Mouse (Mus musculus): ENCODE results near the gene Ltbp3. TPM values are rescaled to one million over a fixed set of nuclear protein-coding genes. Genes with fewer than 3 reads are reported as not detected.
A peak's percentile ranks its signal among the peaks of the same experiment; 100 is the strongest.

The Ltbp3 gene
- total and polyA plus RNA-seq, 3 experiments: 0.13 to 0.22 TPM; not detected in 1

DNA sequence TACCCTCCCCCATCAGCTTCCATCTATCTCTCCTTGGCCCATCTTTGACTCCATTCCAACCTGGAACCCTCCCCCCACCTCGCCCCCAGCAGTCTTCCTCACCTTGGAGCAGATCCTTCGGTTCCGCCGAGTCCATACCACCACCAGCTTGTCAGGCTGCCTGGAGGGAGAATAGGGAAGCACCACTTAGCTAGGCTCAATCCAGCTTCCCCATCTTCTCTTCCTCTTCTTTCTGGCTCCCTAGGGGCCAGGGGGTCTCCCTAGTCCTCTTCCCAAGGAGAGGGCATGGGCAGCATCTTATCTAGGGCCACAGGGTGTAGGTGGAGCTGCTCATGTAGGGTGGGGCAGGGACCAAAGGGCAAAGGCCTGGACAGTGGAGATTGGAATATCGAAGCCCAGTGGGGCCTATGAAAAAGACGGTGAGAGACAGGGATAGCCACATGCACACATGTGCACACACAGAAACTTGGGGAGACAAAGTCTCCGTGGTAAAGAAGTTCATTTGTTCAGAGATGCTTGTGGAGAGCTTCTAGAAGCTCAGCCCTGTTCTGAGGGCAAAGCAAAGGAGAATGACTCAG is 17.8 kb upstream of the Ltbp3 start:
- Histone ChIP-seq H3K36me3 (replicated peaks) (peaks cover 66% of the 10 kb centered on the region), H3K4me1 (ENCODE audit: insufficient read depth, low read depth, low read length) (peaks cover 77% of the 10 kb centered on the region), H3K27me3 (ENCODE audit: insufficient read depth, low read length) (no peaks in the 10 kb centered on the region), H3K9me3 (replicated peaks) (no peaks in the 10 kb centered on the region), H3K4me3 (ENCODE audit: low read depth, low read length) (peak overlapping the region; percentile 7; the same call in 1 of the 2 replicates)
- DNase-seq (ENCODE audit: low spot score) (no peak), ATAC-seq (ENCODE audit: extremely low read depth, insufficient number of reproducible peaks, low FRiP score, poor library complexity, severe bottlenecking) (no peak)
- no peak for TF ChIP-seq GATA1 (IDR thresholded peaks at IDR 0.05; ENCODE audit: borderline replicate concordance, low read length)
- TF ChIP-seq GATA2 (IDR thresholded peaks at IDR 0.05; ENCODE audit: borderline replicate concordance, low read depth, low read length): no peak
- no peak for TF ChIP-seq TAL1 (conservative IDR thresholded peaks at IDR 0.05; ENCODE audit: low read depth, low read length)
- TF ChIP-seq CTCF (IDR thresholded peaks at IDR 0.05; ENCODE audit: low read depth, low read length): no peak
- TF ChIP-seq POLR2AphosphoS5 (IDR thresholded peaks at IDR 0.05; ENCODE audit: insufficient replicate concordance, low read depth, low read length): no peak

GRCm38 (mm10) chr19:5723934-5724548 is 16.7 kb upstream of the Ltbp3 start:
- peaks cover 88% of the 10 kb centered on the region for H3K4me1 ChIP-seq (ENCODE audit: insufficient read depth, low read depth, low read length)
- no peak for TF ChIP-seq POLR2AphosphoS5 (IDR thresholded peaks at IDR 0.05; ENCODE audit: insufficient replicate concordance, low read depth, low read length)
- no peak for TF ChIP-seq GATA1 (IDR thresholded peaks at IDR 0.05; ENCODE audit: borderline replicate concordance, low read length)
- TF ChIP-seq GATA2 (IDR thresholded peaks at IDR 0.05; ENCODE audit: borderline replicate concordance, low read depth, low read length): no peak
- no peak for TF ChIP-seq TAL1 (conservative IDR thresholded peaks at IDR 0.05; ENCODE audit: low read depth, low read length)
- TF ChIP-seq CTCF (IDR thresholded peaks at IDR 0.05; ENCODE audit: low read depth, low read length): no peak

GRCm38 (mm10) chr19:5724549-5724941 is 16.2 kb upstream of the Ltbp3 start:
- TF ChIP-seq GATA2 (IDR thresholded peaks at IDR 0.05; ENCODE audit: borderline replicate concordance, low read depth, low read length): no peak
- TF ChIP-seq POLR2AphosphoS5 (IDR thresholded peaks at IDR 0.05; ENCODE audit: insufficient replicate concordance, low read depth, low read length): no peak
- TF ChIP-seq CTCF (IDR thresholded peaks at IDR 0.05; ENCODE audit: low read depth, low read length): no peak
- TF ChIP-seq GATA1 (IDR thresholded peaks at IDR 0.05; ENCODE audit: borderline replicate concordance, low read length): no peak
- TF ChIP-seq TAL1 (conservative IDR thresholded peaks at IDR 0.05; ENCODE audit: low read depth, low read length): no peak
- peak overlapping the region; percentile 77 for H3K4me3 ChIP-seq (ENCODE audit: low read depth, low read length)

More at GRCm38 (mm10) chr19:5723934-5724548, 16.7 kb upstream of the Ltbp3 start:
- Histone ChIP-seq H3K9me3 (replicated peaks) (no peaks in the 10 kb centered on the region), H3K27me3 (ENCODE audit: insufficient read depth, low read length) (no peaks in the 10 kb centered on the region), H3K4me3 (ENCODE audit: low read depth, low read length) (peak overlapping the region; percentile 77), H3K36me3 (replicated peaks) (peaks cover 63% of the 10 kb centered on the region)
- DNase-seq (ENCODE audit: low spot score) (no peak), ATAC-seq (ENCODE audit: extremely low read depth, insufficient number of reproducible peaks, low FRiP score, poor library complexity, severe bottlenecking) (no peak)

DNA sequence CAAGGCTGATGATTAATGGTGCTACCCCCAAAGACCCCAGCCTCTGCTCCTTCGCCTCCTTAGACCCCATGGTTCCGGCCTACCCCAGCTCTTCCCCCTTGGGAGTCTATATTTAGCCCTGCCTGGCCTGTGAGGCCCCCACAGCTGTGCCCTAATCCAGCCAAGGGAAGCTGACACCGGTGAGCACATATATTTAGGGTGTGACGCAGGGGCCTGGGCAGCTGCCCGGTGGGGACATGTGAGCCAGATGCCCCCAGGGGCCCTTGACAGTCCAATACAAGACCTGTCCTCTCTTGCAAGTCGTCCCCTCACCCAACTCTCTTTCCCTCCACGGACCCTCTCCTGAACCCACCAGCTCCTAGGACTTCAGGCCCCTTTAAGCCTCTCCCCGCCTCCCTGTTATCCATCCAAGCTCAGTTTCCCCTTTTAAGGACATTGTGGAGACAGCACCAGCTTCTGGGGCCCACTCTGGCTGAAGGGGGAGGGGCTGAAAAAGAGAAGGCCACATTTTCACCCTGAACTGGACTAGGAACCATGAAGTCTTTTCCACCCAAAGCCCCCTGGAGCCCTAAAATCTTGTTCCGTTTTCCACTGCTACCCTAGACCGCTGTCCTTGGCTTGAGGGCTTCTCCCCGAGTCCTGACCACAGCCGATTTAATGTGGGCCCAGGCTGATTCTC is 15.5 kb upstream of the Ltbp3 start:
- H3K27me3 ChIP-seq (ENCODE audit: insufficient read depth, low read length): no peaks in the 10 kb centered on the region
- peaks cover 59% of the 10 kb centered on the region for H3K36me3 ChIP-seq (replicated peaks)
- H3K4me1 ChIP-seq (ENCODE audit: insufficient read depth, low read depth, low read length): peaks cover 91% of the 10 kb centered on the region
- peak; percentile 47 for DNase-seq (ENCODE audit: low spot score)
- peak overlapping the region; percentile 77 for H3K4me3 ChIP-seq (ENCODE audit: low read depth, low read length)
- ATAC-seq (ENCODE audit: extremely low read depth, insufficient number of reproducible peaks, low FRiP score, poor library complexity, severe bottlenecking): no peak
- TF ChIP-seq POLR2AphosphoS5 (IDR thresholded peaks at IDR 0.05; ENCODE audit: insufficient replicate concordance, low read depth, low read length) (no peak), CTCF (IDR thresholded peaks at IDR 0.05; ENCODE audit: low read depth, low read length) (no peak), GATA1 (IDR thresholded peaks at IDR 0.05; ENCODE audit: borderline replicate concordance, low read length) (no peak), TAL1 (conservative IDR thresholded peaks at IDR 0.05; ENCODE audit: low read depth, low read length) (no peak), GATA2 (IDR thresholded peaks at IDR 0.05; ENCODE audit: borderline replicate concordance, low read depth, low read length) (no peak)
- no peaks in the 10 kb centered on the region for H3K9me3 ChIP-seq (replicated peaks)

More at GRCm38 (mm10) chr19:5724549-5724941, 16.2 kb upstream of the Ltbp3 start:
- ATAC-seq (ENCODE audit: extremely low read depth, insufficient number of reproducible peaks, low FRiP score, poor library complexity, severe bottlenecking): peak; percentile 66
- Histone ChIP-seq H3K4me1 (ENCODE audit: insufficient read depth, low read depth, low read length) (peaks cover 91% of the 10 kb centered on the region), H3K27me3 (ENCODE audit: insufficient read depth, low read length) (no peaks in the 10 kb centered on the region), H3K36me3 (replicated peaks) (peaks cover 59% of the 10 kb centered on the region), H3K9me3 (replicated peaks) (no peaks in the 10 kb centered on the region)
- peak; percentile 92 for DNase-seq (ENCODE audit: low spot score)

- Histone ChIP-seq H3K4me3 (ENCODE audit: low read depth, low read length) (peak within 1 kb of the TSS; percentile 86), H3K4me1 (ENCODE audit: insufficient read depth, low read depth, low read length) (peaks cover 91% of the 10 kb centered on the region), H3K36me3 (replicated peaks) (peaks cover 59% of the 10 kb centered on the region), H3K27me3 (ENCODE audit: insufficient read depth, low read length) (no peaks in the 10 kb centered on the region), H3K9me3 (replicated peaks) (no peaks in the 10 kb centered on the region)
- DNase-seq (ENCODE audit: low spot score) (peak; percentile 80), ATAC-seq (ENCODE audit: extremely low read depth, insufficient number of reproducible peaks, low FRiP score, poor library complexity, severe bottlenecking) (no peak)
- TF ChIP-seq POLR2AphosphoS5 (IDR thresholded peaks at IDR 0.05; ENCODE audit: insufficient replicate concordance, low read depth, low read length) (no peak), GATA2 (IDR thresholded peaks at IDR 0.05; ENCODE audit: borderline replicate concordance, low read depth, low read length) (no peak), TAL1 (conservative IDR thresholded peaks at IDR 0.05; ENCODE audit: low read depth, low read length) (no peak), CTCF (IDR thresholded peaks at IDR 0.05; ENCODE audit: low read depth, low read length) (no peak), GATA1 (IDR thresholded peaks at IDR 0.05; ENCODE audit: borderline replicate concordance, low read length) (no peak)
These were observed 14.8 kb upstream of the Ltbp3 start, which contains the start of gene Ehbp1l1 for GRCm38 (mm10) chr19:5725767-5726515. TSS of gene Ehbp1l1 (minus strand) at chr19:5726317.
